Mouse (Mus musculus): Measurements from ENCODE around the gene Mrm3. TPM values are rescaled to one million over a fixed set of nuclear protein-coding genes. Genes with fewer than 3 reads are reported as not detected.

Gene Mrm3
- polyA plus RNA-seq, 2 experiments: 15.2 to 20.9 TPM

DNA sequence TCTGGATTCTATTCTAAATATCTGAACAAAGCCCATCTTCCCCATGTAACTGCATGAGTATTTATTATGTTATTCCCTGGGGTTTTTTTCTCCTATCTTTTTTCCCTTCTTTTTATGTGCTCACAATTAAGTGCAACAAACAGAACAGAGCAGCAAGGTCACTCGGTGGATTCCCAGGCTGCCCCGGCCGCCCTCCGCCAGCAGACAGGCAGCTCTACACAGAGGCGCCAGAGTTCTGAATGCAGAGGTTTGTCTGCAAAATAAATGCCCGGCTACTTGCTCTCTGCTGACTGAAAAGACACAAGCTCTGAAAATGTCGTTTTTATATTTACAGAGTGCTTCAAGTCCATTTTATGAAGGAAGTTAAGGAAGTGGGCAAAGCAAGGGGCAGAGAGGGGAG is 24.0 kb downstream of the Mrm3 start:
- ATAC-seq (ENCODE audit: low FRiP score, low read depth): no peak
- Histone ChIP-seq H3K4me3 (replicated peaks; ENCODE audit: low read length) (no peak overlapping the region), H3K36me3 (ENCODE audit: control insufficient read depth, insufficient read depth, low read length) (peaks cover 29% of the 10 kb centered on the region), H3K27ac (replicated peaks; ENCODE audit: low read depth, low read length) (no peak overlapping the region), H3K9ac (ENCODE audit: low read depth, low read length, severe bottlenecking) (no peak overlapping the region), H3K4me1 (ENCODE audit: control insufficient read depth, insufficient read depth, low read length) (peaks cover 5% of the 10 kb centered on the region; the same call in 1 of the 2 replicates), H3K4me2 (replicated peaks; ENCODE audit: low read depth, low read length, severe bottlenecking) (no peak overlapping the region), H3K27me3 (ENCODE audit: control insufficient read depth, insufficient read depth, low read length) (no peaks in the 10 kb centered on the region), H3K9me3 (ENCODE audit: control insufficient read depth, low read length) (no peaks in the 10 kb centered on the region)
- no peak for TF ChIP-seq POLR2A (IDR thresholded peaks at IDR 0.05; ENCODE audit: borderline replicate concordance, extremely low read depth, insufficient read depth, insufficient read length)
- WGBS: 59% methylated on average over 7 of the region's 7 CpGs
- no peak for DNase-seq (ENCODE audit: low spot score)

DNA sequence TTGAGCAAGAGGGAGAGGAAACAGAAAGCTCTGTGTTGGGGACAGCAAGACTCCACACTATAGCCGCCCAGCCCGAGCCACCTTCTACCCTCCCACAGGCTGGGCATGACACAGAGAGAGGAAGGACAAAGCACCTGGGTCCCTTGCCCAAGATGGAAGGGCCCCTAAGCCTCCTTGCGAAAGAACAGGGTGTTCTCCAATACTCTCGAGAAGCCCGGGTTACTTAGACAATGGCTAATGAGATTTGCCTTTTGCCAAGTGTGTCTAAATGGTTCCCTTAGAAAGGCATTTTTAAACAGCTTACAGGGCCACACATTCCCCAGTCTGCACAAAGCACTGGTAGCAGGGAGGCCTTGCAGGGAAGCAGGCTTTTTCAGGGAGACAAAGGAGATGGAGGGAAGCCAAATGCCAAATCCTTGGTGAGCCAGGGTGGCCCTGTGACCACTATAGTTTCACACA is 24.5 kb downstream of the Mrm3 start:
- WGBS: 77% methylated on average over 5 of the region's 5 CpGs
- Histone ChIP-seq H3K27ac (replicated peaks; ENCODE audit: low read depth, low read length) (no peak overlapping the region), H3K4me1 (ENCODE audit: control insufficient read depth, insufficient read depth, low read length) (0 out of 2 replicates have a peak, but pooled peaks cover 5% of the 10 kb centered on the region), H3K9ac (ENCODE audit: low read depth, low read length, severe bottlenecking) (no peak overlapping the region), H3K27me3 (ENCODE audit: control insufficient read depth, insufficient read depth, low read length) (no peaks in the 10 kb centered on the region), H3K4me3 (replicated peaks; ENCODE audit: low read length) (no peak overlapping the region), H3K4me2 (replicated peaks; ENCODE audit: low read depth, low read length, severe bottlenecking) (no peak overlapping the region), H3K36me3 (ENCODE audit: control insufficient read depth, insufficient read depth, low read length) (peaks cover 34% of the 10 kb centered on the region), H3K9me3 (ENCODE audit: control insufficient read depth, low read length) (no peaks in the 10 kb centered on the region)
- DNase-seq (ENCODE audit: low spot score) (no peak), ATAC-seq (ENCODE audit: low FRiP score, low read depth) (no peak)
- no peak for TF ChIP-seq POLR2A (IDR thresholded peaks at IDR 0.05; ENCODE audit: borderline replicate concordance, extremely low read depth, insufficient read depth, insufficient read length)

DNA sequence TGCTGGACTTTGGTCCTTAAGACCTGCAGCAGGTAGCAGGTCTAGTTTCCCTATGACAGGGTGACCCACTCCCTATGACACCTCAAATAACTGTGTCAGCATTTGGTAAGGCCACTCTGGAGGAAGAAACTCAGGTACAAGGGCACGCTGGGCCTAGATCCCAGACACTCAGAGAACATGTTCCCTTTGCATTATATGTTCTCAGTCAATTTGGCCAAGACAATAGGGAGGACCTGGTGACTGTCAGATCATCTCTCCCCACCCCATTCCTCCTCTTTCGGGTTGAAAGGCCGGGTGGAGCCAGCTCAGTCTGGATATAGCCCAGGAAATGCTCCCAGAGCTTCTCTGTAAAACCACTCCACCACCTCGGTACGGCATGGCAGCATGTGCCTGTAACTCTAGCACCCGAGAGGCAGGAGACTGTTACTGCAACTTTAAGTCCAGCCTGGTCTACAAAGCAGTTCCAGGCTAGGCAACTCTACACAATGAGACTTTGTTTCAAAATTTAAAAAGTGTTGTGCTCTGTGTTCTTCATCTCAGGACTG is 25.1 kb downstream of the Mrm3 start:
- no peak for ATAC-seq (ENCODE audit: low FRiP score, low read depth)
- Histone ChIP-seq H3K9me3 (ENCODE audit: control insufficient read depth, low read length) (no peaks in the 10 kb centered on the region), H3K4me1 (ENCODE audit: control insufficient read depth, insufficient read depth, low read length) (0 out of 2 replicates have a peak, but pooled peaks cover under 1% of the 10 kb centered on the region), H3K4me2 (replicated peaks; ENCODE audit: low read depth, low read length, severe bottlenecking) (no peak overlapping the region), H3K27ac (replicated peaks; ENCODE audit: low read depth, low read length) (no peak overlapping the region), H3K9ac (ENCODE audit: low read depth, low read length, severe bottlenecking) (no peak overlapping the region), H3K27me3 (ENCODE audit: control insufficient read depth, insufficient read depth, low read length) (no peaks in the 10 kb centered on the region), H3K4me3 (replicated peaks; ENCODE audit: low read length) (no peak overlapping the region), H3K36me3 (ENCODE audit: control insufficient read depth, insufficient read depth, low read length) (peaks cover 40% of the 10 kb centered on the region)
- WGBS: 81% methylated on average over 6 of the region's 6 CpGs
- DNase-seq (ENCODE audit: low spot score): no peak
- TF ChIP-seq POLR2A (IDR thresholded peaks at IDR 0.05; ENCODE audit: borderline replicate concordance, extremely low read depth, insufficient read depth, insufficient read length): no peak

DNA sequence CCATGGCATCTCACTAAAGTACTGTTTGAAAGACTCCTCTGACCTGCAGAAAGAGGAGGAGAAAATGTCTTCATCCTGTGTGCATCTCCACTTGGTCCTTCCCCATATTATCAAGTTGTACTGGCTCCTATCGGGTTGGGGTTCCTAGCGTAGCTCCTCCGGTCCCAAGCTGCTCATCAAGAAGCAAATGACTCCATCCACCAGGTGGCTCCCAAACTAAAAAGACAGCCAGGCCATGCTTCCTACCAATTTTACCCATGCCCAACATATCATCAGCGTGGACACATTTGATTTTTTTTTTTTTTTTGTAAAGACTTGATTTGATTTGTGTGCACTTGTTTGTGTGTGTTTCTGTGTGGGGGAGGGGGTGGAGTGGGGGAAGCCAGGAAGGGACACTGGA is 28.9 kb downstream of the Mrm3 start:
- H3K9ac ChIP-seq (ENCODE audit: low read depth, low read length, severe bottlenecking): no peak overlapping the region
- DNase-seq (ENCODE audit: low spot score) (no peak), ATAC-seq (ENCODE audit: low FRiP score, low read depth) (no peak)
- no peak overlapping the region for H3K4me3 ChIP-seq (replicated peaks; ENCODE audit: low read length)
- H3K27me3 ChIP-seq (ENCODE audit: control insufficient read depth, insufficient read depth, low read length): no peaks in the 10 kb centered on the region
- peaks cover 51% of the 10 kb centered on the region for H3K36me3 ChIP-seq (ENCODE audit: control insufficient read depth, insufficient read depth, low read length)
- H3K4me1 ChIP-seq (ENCODE audit: control insufficient read depth, insufficient read depth, low read length): 0 out of 2 replicates have a peak, but pooled peaks cover under 1% of the 10 kb centered on the region
- no peaks in the 10 kb centered on the region for H3K9me3 ChIP-seq (ENCODE audit: control insufficient read depth, low read length)
- no peak overlapping the region for H3K4me2 ChIP-seq (replicated peaks; ENCODE audit: low read depth, low read length, severe bottlenecking)
- no peak overlapping the region for H3K27ac ChIP-seq (replicated peaks; ENCODE audit: low read depth, low read length)
- WGBS: 79% methylated on average over 4 of the region's 4 CpGs
- TF ChIP-seq POLR2A (IDR thresholded peaks at IDR 0.05; ENCODE audit: borderline replicate concordance, extremely low read depth, insufficient read depth, insufficient read length): no peak

DNA sequence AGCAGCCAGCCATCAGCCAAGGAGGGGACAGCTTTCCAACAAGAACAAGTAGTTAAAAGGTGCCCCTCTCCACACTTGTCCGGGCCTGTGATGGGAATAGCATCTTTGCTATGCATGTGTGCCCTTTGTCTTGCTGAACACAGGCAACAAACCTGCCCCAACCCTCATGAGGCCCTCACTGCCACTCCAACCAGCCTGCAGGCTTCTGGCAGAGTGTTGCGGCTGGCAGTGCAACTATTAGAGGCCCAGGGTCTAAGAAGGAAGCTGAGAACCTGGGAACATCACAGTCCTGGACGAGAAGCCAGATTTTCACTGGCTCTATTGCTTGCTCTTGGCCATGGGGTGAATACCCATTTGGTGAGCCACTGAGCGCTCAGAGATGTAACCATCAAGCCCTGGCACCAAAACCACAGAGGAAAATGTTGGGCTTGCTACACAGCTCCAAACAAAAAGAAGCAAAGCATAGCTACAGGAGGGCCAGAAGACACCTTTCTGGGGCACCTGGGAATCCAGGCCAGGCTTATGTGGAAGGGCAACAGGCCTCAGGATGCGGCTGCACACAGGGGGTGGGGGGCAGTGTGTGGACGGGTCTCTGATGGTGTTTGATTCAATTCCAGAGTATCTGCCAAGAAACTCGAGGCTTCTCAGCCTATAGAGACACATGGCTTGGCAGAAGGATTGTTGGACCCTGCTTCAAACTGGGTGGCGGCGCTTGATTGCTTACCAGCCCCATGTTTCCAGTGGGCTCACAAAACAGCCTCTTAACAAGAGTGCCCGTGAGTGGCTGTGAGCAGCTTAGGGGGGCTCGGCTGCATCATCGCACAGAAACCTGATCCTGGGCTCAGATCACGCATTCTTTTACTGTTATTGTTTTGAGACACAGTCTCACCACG is 35.7 kb downstream of the Mrm3 start:
- 44% methylated on average over 14 of the region's 14 CpGs for WGBS
- Histone ChIP-seq H3K9ac (ENCODE audit: low read depth, low read length, severe bottlenecking) (no peak overlapping the region), H3K36me3 (ENCODE audit: control insufficient read depth, insufficient read depth, low read length) (peaks cover 20% of the 10 kb centered on the region), H3K4me1 (ENCODE audit: control insufficient read depth, insufficient read depth, low read length) (peaks cover 24% of the 10 kb centered on the region), H3K4me2 (replicated peaks; ENCODE audit: low read depth, low read length, severe bottlenecking) (no peak overlapping the region), H3K9me3 (ENCODE audit: control insufficient read depth, low read length) (no peaks in the 10 kb centered on the region), H3K27ac (replicated peaks; ENCODE audit: low read depth, low read length) (peak overlapping the region; percentile 28; the same call in 1 of the 2 replicates), H3K4me3 (replicated peaks; ENCODE audit: low read length) (no peak overlapping the region), H3K27me3 (ENCODE audit: control insufficient read depth, insufficient read depth, low read length) (no peaks in the 10 kb centered on the region)
- ATAC-seq (ENCODE audit: low FRiP score, low read depth): no peak; the same call in 1 of the 2 replicates
- no peak for DNase-seq (ENCODE audit: low spot score)
- no peak for TF ChIP-seq POLR2A (IDR thresholded peaks at IDR 0.05; ENCODE audit: borderline replicate concordance, extremely low read depth, insufficient read depth, insufficient read length)
